15 mouse cellular contexts compared by ENCODE assay signal in the genomic region with DNA sequence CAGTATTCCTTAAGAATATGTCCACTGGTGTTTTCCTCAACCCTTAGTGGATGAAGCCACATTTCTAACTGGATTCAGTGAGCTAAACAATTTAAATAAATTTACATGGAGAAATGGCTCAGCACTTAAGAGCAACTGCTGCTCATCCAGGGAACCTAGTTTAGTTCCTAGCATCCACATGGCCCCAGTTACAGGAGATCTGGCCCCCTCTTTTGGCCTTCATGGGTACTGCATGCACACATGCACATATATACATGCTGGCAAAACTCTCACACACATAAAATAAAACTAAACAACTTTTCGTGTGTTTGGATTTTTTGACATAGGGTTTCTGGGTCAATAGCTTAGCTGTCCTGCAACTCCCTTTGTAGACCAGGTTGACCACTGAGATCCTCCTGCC.
DNase-seq lines count a peak whose midpoint lies in the region; ATAC-seq and TF ChIP-seq lines count a peak whose summit lies in the region.
"Had no signal": no experiment of that assay in that cellular context is flagged by ENCODE, and none has a peak within 500 bp of the region (broad histone marks: within the 10 kb centered on the region; RNA-seq: fewer than 3 reads in every experiment).

No protein-coding gene starts in this region.

- H3K27me3 ChIP-seq in hindbrain, postnatal 0 days (ENCODE audit: insufficient read depth, low read length): no peaks in the 10 kb centered on the region
- no peaks in the 10 kb centered on the region for H3K27me3 ChIP-seq in hindbrain, embryonic 10.5 days (ENCODE audit: insufficient read depth, poor library complexity, severe bottlenecking)
- H3K27me3 ChIP-seq in liver, postnatal 0 days (ENCODE audit: insufficient read depth, low read length): no peaks in the 10 kb centered on the region
- H3K27me3 ChIP-seq in liver, embryonic 12.5 days (replicated peaks): no peaks in the 10 kb centered on the region
- H3K27me3 ChIP-seq in E14TG2a.4 (ENCODE audit: insufficient read depth, low read length): no peaks in the 10 kb centered on the region
- H3K27me3 ChIP-seq: stomach, embryonic 15.5 days had no signal

- no peak for TF ChIP-seq POLR2A in brain, embryonic 14.5 days (IDR thresholded peaks at IDR 0.05; ENCODE audit: borderline replicate concordance, extremely low read depth, insufficient read depth, insufficient read length, poor library complexity, severe bottlenecking)

- H3K4me3 ChIP-seq in hindbrain, postnatal 0 days (ENCODE audit: low read length): no peak overlapping the region
- H3K4me3 ChIP-seq in hindbrain, embryonic 10.5 days: no peak overlapping the region
- no peak overlapping the region for H3K4me3 ChIP-seq in liver, postnatal 0 days (ENCODE audit: low read depth, low read length)
- H3K4me3 ChIP-seq in liver, embryonic 12.5 days: no peak overlapping the region
- no peak overlapping the region for H3K4me3 ChIP-seq in E14TG2a.4 (replicated peaks; ENCODE audit: low read length)
- H3K4me3 ChIP-seq: stomach, embryonic 15.5 days had no signal

- TF ChIP-seq EP300 in liver, postnatal 0 days (IDR thresholded peaks at IDR 0.05; ENCODE audit: low read depth): no peak

- no peak for ATAC-seq in hindbrain, postnatal 0 days
- ATAC-seq in liver, postnatal 0 days: no peak
- no peak for ATAC-seq in liver, embryonic 12.5 days
- ATAC-seq: CD4-positive, CD25-positive, alpha-beta regulatory T cell, adult 4 months; forebrain, embryonic 16.5 days had no signal

- no peak overlapping the region for H3K27ac ChIP-seq in hindbrain, postnatal 0 days
- H3K27ac ChIP-seq in hindbrain, embryonic 10.5 days: no peak overlapping the region
- H3K27ac ChIP-seq in liver, postnatal 0 days (ENCODE audit: low read depth): no peak overlapping the region
- no peak overlapping the region for H3K27ac ChIP-seq in liver, embryonic 12.5 days
- H3K27ac ChIP-seq: stomach, embryonic 15.5 days had no signal

- WGBS in hindbrain, postnatal 0 days: 96% methylated on average over 1 of the region's 1 CpGs
- WGBS in hindbrain, embryonic 10.5 days: 93% methylated on average over 1 of the region's 1 CpGs
- 72% methylated on average over 1 of the region's 1 CpGs for WGBS in liver, postnatal 0 days (ENCODE audit: insufficient replicate concordance)
- WGBS in liver, embryonic 12.5 days (ENCODE audit: insufficient replicate concordance): 79% methylated on average over 1 of the region's 1 CpGs

- H3K9me3 ChIP-seq in hindbrain, postnatal 0 days (ENCODE audit: low read length): no peaks in the 10 kb centered on the region
- H3K9me3 ChIP-seq in hindbrain, embryonic 10.5 days: no peaks in the 10 kb centered on the region
- H3K9me3 ChIP-seq in liver, postnatal 0 days (ENCODE audit: low read length): no peaks in the 10 kb centered on the region
- no peaks in the 10 kb centered on the region for H3K9me3 ChIP-seq in liver, embryonic 12.5 days (replicated peaks)
- H3K9me3 ChIP-seq in E14TG2a.4 (ENCODE audit: low read length): no peaks in the 10 kb centered on the region
- H3K9me3 ChIP-seq: stomach, embryonic 15.5 days had no signal

- H3K4me1 ChIP-seq in hindbrain, postnatal 0 days (ENCODE audit: insufficient read depth, low read length): no peaks in the 10 kb centered on the region
- no peaks in the 10 kb centered on the region for H3K4me1 ChIP-seq in hindbrain, embryonic 10.5 days (replicated peaks)
- no peaks in the 10 kb centered on the region for H3K4me1 ChIP-seq in liver, postnatal 0 days (ENCODE audit: insufficient read depth)
- H3K4me1 ChIP-seq in liver, embryonic 12.5 days: no peaks in the 10 kb centered on the region
- H3K4me1 ChIP-seq in E14TG2a.4 (replicated peaks; ENCODE audit: low read depth, low read length): no peaks in the 10 kb centered on the region
- H3K4me1 ChIP-seq: stomach, embryonic 15.5 days had no signal

- DNase-seq in hindbrain, postnatal 0 days (ENCODE audit: low spot score): no peak
- DNase-seq in hindbrain, embryonic 10.5 days (ENCODE audit: low spot score): no peak
- DNase-seq in liver, postnatal 0 days: no peak
- DNase-seq in brain, embryonic 14.5 days (ENCODE audit: low read depth): peak; percentile 5
- no peak for DNase-seq in retina, postnatal 1 day
- DNase-seq: adrenal gland, postnatal 25 days; gastrocnemius, postnatal 10 days; heart, postnatal 14 days; lung, postnatal 14 days had no signal

- no peak overlapping the region for H3K9ac ChIP-seq in hindbrain, postnatal 0 days (replicated peaks; ENCODE audit: low read length)
- no peak overlapping the region for H3K9ac ChIP-seq in liver, postnatal 0 days (replicated peaks)
- no peak overlapping the region for H3K9ac ChIP-seq in liver, embryonic 12.5 days
- H3K9ac ChIP-seq: stomach, embryonic 15.5 days had no signal

- no peak overlapping the region for H3K4me2 ChIP-seq in hindbrain, postnatal 0 days (ENCODE audit: low read depth, low read length)
- H3K4me2 ChIP-seq in liver, postnatal 0 days (ENCODE audit: low read depth, low read length): no peak overlapping the region
- H3K4me2 ChIP-seq in liver, embryonic 12.5 days: no peak overlapping the region
- H3K4me2 ChIP-seq: midbrain, embryonic 11.5 days; stomach, embryonic 15.5 days had no signal

- peak; percentile 42 for TF ChIP-seq CTCF in hindbrain, postnatal 0 days (IDR thresholded peaks at IDR 0.05; ENCODE audit: low read depth)
- peak; percentile 20; the same call in 1 of the 2 replicates for TF ChIP-seq CTCF in liver, postnatal 0 days (IDR thresholded peaks at IDR 0.05; ENCODE audit: low read depth)
- TF ChIP-seq CTCF in E14TG2a.4 (conservative IDR thresholded peaks at IDR 0.05; ENCODE audit: low read length): peak; percentile 90
- no peak; the same call in 1 of the 2 replicates for TF ChIP-seq CTCF in brain, embryonic 14.5 days (IDR thresholded peaks at IDR 0.05; ENCODE audit: borderline replicate concordance, extremely low read depth, insufficient read depth, insufficient read length)

- H3K36me3 ChIP-seq in hindbrain, postnatal 0 days (ENCODE audit: insufficient read depth, low read length): no peaks in the 10 kb centered on the region
- H3K36me3 ChIP-seq in hindbrain, embryonic 10.5 days: no peaks in the 10 kb centered on the region
- H3K36me3 ChIP-seq in liver, postnatal 0 days (replicated peaks; ENCODE audit: insufficient read depth, low read length): no peaks in the 10 kb centered on the region
- H3K36me3 ChIP-seq in liver, embryonic 12.5 days: no peaks in the 10 kb centered on the region
- H3K36me3 ChIP-seq in E14TG2a.4 (ENCODE audit: insufficient read depth, low read length): no peaks in the 10 kb centered on the region
- H3K36me3 ChIP-seq: stomach, embryonic 15.5 days had no signal
